In genomic region chr5:149333941-149334698, GRCm38 (mm10) we compare ENCODE assay signal across 17 mouse cellular contexts.
A peak's percentile ranks its signal among the peaks of the same experiment; 100 is the strongest.
DNase-seq lines count a peak whose midpoint lies in the region; ATAC-seq and TF ChIP-seq lines count a peak whose summit lies in the region.
"Had no signal": no experiment of that assay in that cellular context is flagged by ENCODE, and none has a peak within 500 bp of the region (broad histone marks: within the 10 kb centered on the region; RNA-seq: fewer than 3 reads in every experiment).

No protein-coding gene starts in this region.

- no peak overlapping the region for H3K4me3 ChIP-seq in limb, embryonic 13.5 days
- H3K4me3 ChIP-seq in intestine, postnatal 0 days (ENCODE audit: low read depth, low read length), result no peak overlapping the region
- no peak overlapping the region for H3K4me3 ChIP-seq in midbrain, embryonic 13.5 days (replicated peaks)
- H3K4me3 ChIP-seq: embryonic facial prominence, embryonic 15.5 days; forebrain, embryonic 12.5 days; heart, embryonic 15.5 days; lung, embryonic 15.5 days; neural tube, embryonic 15.5 days had no signal

- no peak overlapping the region for H3K9ac ChIP-seq in limb, embryonic 13.5 days
- no peak overlapping the region for H3K9ac ChIP-seq in intestine, postnatal 0 days (ENCODE audit: low read depth, low read length)
- H3K9ac ChIP-seq in midbrain, embryonic 13.5 days (replicated peaks), result no peak overlapping the region
- H3K9ac ChIP-seq: embryonic facial prominence, embryonic 15.5 days; forebrain, embryonic 12.5 days; heart, embryonic 15.5 days; lung, embryonic 15.5 days; neural tube, embryonic 15.5 days had no signal

- peaks cover 74% of the 10 kb centered on the region for H3K4me1 ChIP-seq in limb, embryonic 13.5 days
- H3K4me1 ChIP-seq in intestine, postnatal 0 days (replicated peaks; ENCODE audit: control insufficient read depth, insufficient read depth, low read length), result no peaks in the 10 kb centered on the region
- H3K4me1 ChIP-seq in midbrain, embryonic 13.5 days (replicated peaks), result peaks cover 21% of the 10 kb centered on the region

- H3K27me3 ChIP-seq in limb, embryonic 13.5 days, result no peaks in the 10 kb centered on the region
- no peaks in the 10 kb centered on the region for H3K27me3 ChIP-seq in intestine, postnatal 0 days (replicated peaks; ENCODE audit: control insufficient read depth, insufficient read depth, low read length)
- H3K27me3 ChIP-seq in midbrain, embryonic 13.5 days, result no peaks in the 10 kb centered on the region
- H3K27me3 ChIP-seq: forebrain, embryonic 12.5 days; heart, embryonic 15.5 days; lung, embryonic 15.5 days; neural tube, embryonic 15.5 days had no signal

- WGBS in limb, embryonic 13.5 days, result 73% methylated on average over 8 of the region's 8 CpGs
- 84% methylated on average over 8 of the region's 8 CpGs for WGBS in intestine, postnatal 0 days
- 90% methylated on average over 8 of the region's 8 CpGs for WGBS in midbrain, embryonic 13.5 days

- intact Hi-C loops in heart, postnatal 36 days (cut with DNase I), result no loop called here

- TF ChIP-seq CTCF in intestine, postnatal 0 days (IDR thresholded peaks at IDR 0.05; ENCODE audit: low read depth), result no peak

- no peaks in the 10 kb centered on the region for H3K36me3 ChIP-seq in limb, embryonic 13.5 days
- H3K36me3 ChIP-seq in intestine, postnatal 0 days (ENCODE audit: control insufficient read depth, insufficient read depth), result no peaks in the 10 kb centered on the region
- no peaks in the 10 kb centered on the region for H3K36me3 ChIP-seq in midbrain, embryonic 13.5 days
- H3K36me3 ChIP-seq: embryonic facial prominence, embryonic 15.5 days; forebrain, embryonic 12.5 days; heart, embryonic 15.5 days; lung, embryonic 15.5 days; neural tube, embryonic 15.5 days had no signal

- peak; percentile 71 for DNase-seq in right cerebral cortex, adult 18-20 months
- no peak for DNase-seq in right cerebral cortex, postnatal 4 days
- peak; percentile 46 to 68 for DNase-seq in thymus, postnatal 36 days
- no peak for DNase-seq in heart, postnatal 36 days
- DNase-seq: adrenal gland, postnatal 36 days; cerebellum, postnatal 36 days had no signal

- no peaks in the 10 kb centered on the region for H3K9me3 ChIP-seq in limb, embryonic 13.5 days
- H3K9me3 ChIP-seq in intestine, postnatal 0 days (ENCODE audit: control insufficient read depth), result no peaks in the 10 kb centered on the region
- H3K9me3 ChIP-seq in midbrain, embryonic 13.5 days, result no peaks in the 10 kb centered on the region
- H3K9me3 ChIP-seq: embryonic facial prominence, embryonic 15.5 days; forebrain, embryonic 12.5 days; heart, embryonic 15.5 days; lung, embryonic 15.5 days; neural tube, embryonic 15.5 days had no signal

- H3K4me2 ChIP-seq in limb, embryonic 13.5 days (replicated peaks), result no peak overlapping the region
- H3K4me2 ChIP-seq in intestine, postnatal 0 days (replicated peaks; ENCODE audit: low read depth), result no peak overlapping the region
- H3K4me2 ChIP-seq in midbrain, embryonic 13.5 days (replicated peaks), result no peak overlapping the region
- H3K4me2 ChIP-seq: embryonic facial prominence, embryonic 15.5 days; forebrain, embryonic 12.5 days; heart, embryonic 15.5 days; liver, embryonic 11.5 days; lung, embryonic 15.5 days; neural tube, embryonic 15.5 days had no signal

- H3K27ac ChIP-seq in limb, embryonic 13.5 days, result peak overlapping the region; percentile 73
- no peak overlapping the region for H3K27ac ChIP-seq in intestine, postnatal 0 days (ENCODE audit: low read depth, low read length)
- no peak overlapping the region for H3K27ac ChIP-seq in midbrain, embryonic 13.5 days
- H3K27ac ChIP-seq: embryonic facial prominence, embryonic 15.5 days; forebrain, embryonic 12.5 days; heart, embryonic 15.5 days; hindbrain, postnatal 0 days; lung, embryonic 15.5 days had no signal

- peak; percentile 75 for ATAC-seq in activated CD4-positive, CD25-positive, alpha-beta regulatory T cell, adult 4 months
- ATAC-seq in limb, embryonic 13.5 days (ENCODE audit: low FRiP score, low read depth), result no peak
- ATAC-seq in intestine, postnatal 0 days, result no peak
- no peak for ATAC-seq in midbrain, embryonic 13.5 days
- ATAC-seq: hindbrain, postnatal 0 days had no signal

Comparison
In these comparisons a context has a peak if more than half of its experiments do, and no peak if none do; other contexts are left out.
1. DNase-seq: peak in right cerebral cortex, adult 18-20 months (single experiment) and thymus, postnatal 36 days (2 of 2); none in right cerebral cortex, postnatal 4 days (single experiment) and heart, postnatal 36 days (0 of 2).